Mouse (Mus musculus) kidney, postnatal 14 days (tissue): Measurements from ENCODE around the gene Gm21693.
"Not testable (repeated sequence)": the region's sequence is repeated elsewhere in the genome, so short reads cannot be mapped to it uniquely, and the experiment has no call there.

Source experiments
- DNase-seq: peaks from one replicate; pipeline ENCODE4 v3.0.0; 2022; ENCODE audit warnings: mixed read lengths

Gm21693 gene

GRCm38 (mm10) chrY:3345229-3345628, at the start of gene Gm21693:
TSS of gene Gm21693 (minus strand) at chrY:3345329.
- not testable (repeated sequence) for DNase-seq

DNA sequence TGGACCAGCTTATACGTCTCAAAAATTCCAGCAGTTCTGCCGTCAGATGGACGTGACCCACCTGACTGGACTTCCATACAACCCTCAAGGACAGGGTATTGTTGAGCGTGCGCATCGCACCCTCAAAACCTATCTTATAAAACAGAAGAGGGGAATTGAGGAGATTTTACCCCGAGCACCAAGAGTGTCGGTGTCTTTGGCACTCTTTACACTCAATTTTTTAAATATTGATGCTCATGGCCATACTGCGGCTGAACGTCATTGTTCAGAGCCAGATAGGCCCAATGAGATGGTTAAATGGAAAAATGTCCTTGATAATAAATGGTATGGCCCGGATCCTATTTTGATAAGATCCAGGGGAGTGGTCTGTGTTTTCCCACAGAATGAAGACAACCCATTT, 4.5 kb downstream of the Gm21693 start:
- DNase-seq: not testable (repeated sequence)

GRCm38 (mm10) chrY:3306349-3306748, 38.8 kb downstream of the Gm21693 start, which contains the start of gene Gm21677:
TSS of gene Gm21677 (minus strand) at chrY:3306449.
- DNase-seq: not testable (repeated sequence)
